Mouse (Mus musculus): ENCODE measurements around the gene Nemp2. TPM values are rescaled to one million over a fixed set of nuclear protein-coding genes. Genes with fewer than 3 reads are reported as not detected.

The Nemp2 gene
- polyA plus RNA-seq (2014; fragmentation: Illumina TruSeq; extraction: RNeasy Lipid Tissue Mini Kit (QIAGEN cat#74804); ENCODE audit: low replicate concordance), result 3.4 TPM

GRCm38 (mm10) chr1:52630248-52630936 is at the start of gene Nemp2:
Nemp2 (plus strand) TSS chr1:52630703.

Other genes starting within 250 kb of the Nemp2 start
- gene Nab1, start 130.0 kb upstream of the Nemp2 start, polyA plus RNA-seq (2014; fragmentation: Illumina TruSeq; extraction: RNeasy Lipid Tissue Mini Kit (QIAGEN cat#74804); ENCODE audit: low replicate concordance), result 50.8 TPM
- 39.5 TPM for gene Mfsd6, start 96.8 kb downstream of the Nemp2 start, polyA plus RNA-seq (2014; fragmentation: Illumina TruSeq; extraction: RNeasy Lipid Tissue Mini Kit (QIAGEN cat#74804); ENCODE audit: low replicate concordance)
- gene Inpp1, start 187.0 kb downstream of the Nemp2 start, polyA plus RNA-seq (2014; fragmentation: Illumina TruSeq; extraction: RNeasy Lipid Tissue Mini Kit (QIAGEN cat#74804); ENCODE audit: low replicate concordance), result 27.8 TPM
- gene Hibch, start 214.2 kb downstream of the Nemp2 start, polyA plus RNA-seq (2014; fragmentation: Illumina TruSeq; extraction: RNeasy Lipid Tissue Mini Kit (QIAGEN cat#74804); ENCODE audit: low replicate concordance), result 75.7 TPM